In genomic region chr7:27653681-27654437, GRCm38 (mm10) we compare ENCODE assay signal across 9 mouse cellular contexts. TPM values are rescaled to one million over a fixed set of nuclear protein-coding genes. Genes with fewer than 3 reads are reported as not detected.
DNase-seq lines count a peak whose midpoint lies in the region; ATAC-seq lines count a peak whose summit lies in the region.
"Had no signal": no experiment of that assay in that cellular context is flagged by ENCODE, and none has a peak within 500 bp of the region (broad histone marks: within the 10 kb centered on the region; RNA-seq: fewer than 3 reads in every experiment).

Gene Ttc9b, plus strand, starts transcription at chr7:27653915.

- whole genome bisulfite sequencing in forebrain, embryonic 12.5 days: 1% methylated on average over 62 of the region's 62 CpGs
- WGBS in hindbrain, embryonic 16.5 days: 2% methylated on average over 54 of the region's 62 CpGs
- 1% methylated on average over 50 of the region's 62 CpGs for WGBS in midbrain, embryonic 16.5 days

- no peaks in the 10 kb centered on the region for H3K9me3 ChIP-seq in forebrain, embryonic 12.5 days
- H3K9me3 ChIP-seq in hindbrain, embryonic 16.5 days (ENCODE audit: control insufficient read depth, low read length): no peaks in the 10 kb centered on the region
- H3K9me3 ChIP-seq in midbrain, embryonic 16.5 days (replicated peaks; ENCODE audit: control insufficient read depth, low read length, poor library complexity, severe bottlenecking): no peaks in the 10 kb centered on the region

- peaks cover 57% of the 10 kb centered on the region for H3K27me3 ChIP-seq in forebrain, embryonic 12.5 days
- H3K27me3 ChIP-seq in hindbrain, embryonic 16.5 days (replicated peaks; ENCODE audit: control insufficient read depth, insufficient read depth, low read length): no peaks in the 10 kb centered on the region; the same call in 1 of the 2 replicates
- no peaks in the 10 kb centered on the region for H3K27me3 ChIP-seq in midbrain, embryonic 16.5 days (ENCODE audit: control insufficient read depth, insufficient read depth, low read depth, low read length)

- intact Hi-C loops in left cerebral cortex, postnatal 10 days (cut with DNase I): no loop called here

- peak; percentile 16 for DNase-seq in kidney, adult 18-20 months
- DNase-seq in kidney, adult 11 months: no peak
- DNase-seq in brain, embryonic 18.5 days (ENCODE audit: low read depth, low spot score): peak; percentile 50
- DNase-seq in left cerebral cortex, postnatal 10 days (ENCODE audit: extremely low spot score in 1 of 2, low spot score in 2 of 2): peak; percentile 59 to 89
- DNase-seq in thymus, adult 18-20 months: peak; percentile 22 to 26

- peak; percentile 85 for ATAC-seq in forebrain, embryonic 12.5 days (ENCODE audit: low FRiP score)
- ATAC-seq in hindbrain, embryonic 16.5 days: peak; percentile 76
- ATAC-seq in midbrain, embryonic 16.5 days: peak; percentile 72

- peak within 1 kb of the TSS; percentile 64 for H3K4me3 ChIP-seq in forebrain, embryonic 12.5 days (replicated peaks)
- H3K4me3 ChIP-seq in hindbrain, embryonic 16.5 days (ENCODE audit: low read length): peak within 1 kb of the TSS; percentile 75
- peak within 1 kb of the TSS; percentile 75 for H3K4me3 ChIP-seq in midbrain, embryonic 16.5 days (ENCODE audit: low read depth, low read length)

- H3K27ac ChIP-seq in forebrain, embryonic 12.5 days: peak within 1 kb of the TSS; percentile 91
- peak within 1 kb of the TSS; percentile 95 for H3K27ac ChIP-seq in hindbrain, embryonic 16.5 days (ENCODE audit: low read depth, low read length)
- H3K27ac ChIP-seq in midbrain, embryonic 16.5 days (ENCODE audit: low read length): peak within 1 kb of the TSS; percentile 95
- H3K27ac ChIP-seq: macrophage had no signal

- H3K36me3 ChIP-seq in forebrain, embryonic 12.5 days (replicated peaks): peaks cover 27% of the 10 kb centered on the region
- H3K36me3 ChIP-seq in hindbrain, embryonic 16.5 days (ENCODE audit: control insufficient read depth, insufficient read depth, low read length): peaks cover 20% of the 10 kb centered on the region
- peaks cover 8% of the 10 kb centered on the region for H3K36me3 ChIP-seq in midbrain, embryonic 16.5 days (ENCODE audit: control insufficient read depth, insufficient read depth, low read length)

- H3K4me1 ChIP-seq in forebrain, embryonic 12.5 days: peaks cover 20% of the 10 kb centered on the region
- H3K4me1 ChIP-seq in hindbrain, embryonic 16.5 days (ENCODE audit: control insufficient read depth, insufficient read depth, low read depth, low read length): peaks cover 15% of the 10 kb centered on the region; the same call in 1 of the 2 replicates
- peaks cover 26% of the 10 kb centered on the region for H3K4me1 ChIP-seq in midbrain, embryonic 16.5 days (ENCODE audit: control insufficient read depth, insufficient read depth, low read length)

- H3K4me2 ChIP-seq in forebrain, embryonic 12.5 days: peak within 1 kb of the TSS; percentile 87
- peak within 1 kb of the TSS; percentile 74 for H3K4me2 ChIP-seq in hindbrain, embryonic 16.5 days (ENCODE audit: low read length)
- H3K4me2 ChIP-seq in midbrain, embryonic 16.5 days (ENCODE audit: low read length): peak within 1 kb of the TSS; percentile 64

- H3K9ac ChIP-seq in forebrain, embryonic 12.5 days: peak within 1 kb of the TSS; percentile 68
- H3K9ac ChIP-seq in hindbrain, embryonic 16.5 days (ENCODE audit: low read depth, low read length): peak within 1 kb of the TSS; percentile 85
- H3K9ac ChIP-seq in midbrain, embryonic 16.5 days (ENCODE audit: low read depth, low read length): peak within 1 kb of the TSS; percentile 89

RNA-seq across cellular contexts. Expression of gene Ttc9b, which starts in this region (rescaled TPM):
- polyA plus RNA-seq in forebrain, embryonic 12.5 days (2016; fragmentation: Nextera tagmentation; extraction: Ambion mirVana): 21.4 and 24.8 TPM in 2 replicates
- 86.2 and 99.1 TPM in 2 replicates for polyA plus RNA-seq in hindbrain, embryonic 16.5 days (2015; fragmentation: Nextera tagmentation; extraction: Ambion mirVana)
- total RNA-seq in left cerebral cortex, postnatal 10 days (2021): 100 to 1,000 TPM; 139 to 145 TPM
- polyA plus RNA-seq in midbrain, embryonic 16.5 days (2015; fragmentation: Nextera tagmentation; extraction: Ambion mirVana): 75.0 and 84.4 TPM in 2 replicates
- polyA plus RNA-seq: macrophage had no signal
